Mouse (Mus musculus) urinary bladder, postnatal 0 days (tissue): Measurements from ENCODE around the gene Osr1. TPM values are rescaled to one million over a fixed set of nuclear protein-coding genes. Genes with fewer than 3 reads are reported as not detected.

Source experiments
- polyA plus RNA-seq: library from polyadenylated mRNA; unstranded; fragments of >200 nt; fragmentation: Nextera tagmentation; extraction: Ambion mirVana; gene quantifications from 2 replicates; pipeline ENCODE4 v1.2.1, GENCODE M21; 2015

The Osr1 gene
- polyA plus RNA-seq = 61.1 and 73.2 TPM in 2 replicates

GRCm38 (mm10) chr12:9569971-9570370, at the start of gene Osr1:
TSS of gene Osr1 (plus strand) at chr12:9570116.

